Mouse (Mus musculus): Measurements from ENCODE around the gene Cfap157.
A peak's percentile ranks its signal among the peaks of the same experiment; 100 is the strongest.

Cfap157 gene

GRCm38 (mm10) chr2:32787176-32787575 is 2.9 kb upstream of the Cfap157 start:
- DNase-seq (ENCODE audit: low read depth in 1 of 2, low spot score in 2 of 2) = no peak

GRCm38 (mm10) chr2:32781710-32782109 is 2.5 kb downstream of the Cfap157 start:
- DNase-seq (ENCODE audit: low read depth in 1 of 2, low spot score in 2 of 2) = no peak

DNA sequence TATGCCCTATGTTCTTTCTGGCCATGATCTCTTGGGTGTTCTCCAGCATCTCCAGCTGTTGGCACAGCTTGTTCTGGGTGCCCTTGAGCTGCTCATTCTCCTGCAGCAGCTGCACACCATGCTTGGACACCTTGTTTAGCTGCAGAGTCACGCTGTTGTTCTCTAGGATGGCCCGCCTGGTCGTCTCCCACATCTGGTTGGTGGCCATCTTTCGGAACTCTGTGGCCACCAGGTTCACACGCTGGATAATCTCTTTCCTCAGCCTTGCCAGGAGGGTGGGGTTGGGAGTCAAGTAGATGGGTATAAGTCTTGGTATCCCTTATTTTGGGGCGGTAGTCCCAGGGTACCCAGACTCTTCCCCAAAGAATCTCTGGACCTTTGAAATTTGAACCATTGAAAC is 4.5 kb downstream of the Cfap157 start:
- no peak for DNase-seq (ENCODE audit: low read depth in 1 of 2, low spot score in 2 of 2)

GRCm38 (mm10) chr2:32779131-32779530 is 5.1 kb downstream of the Cfap157 start:
- DNase-seq (ENCODE audit: low read depth in 1 of 2, low spot score in 2 of 2) = peak; percentile 12 to 34

DNA sequence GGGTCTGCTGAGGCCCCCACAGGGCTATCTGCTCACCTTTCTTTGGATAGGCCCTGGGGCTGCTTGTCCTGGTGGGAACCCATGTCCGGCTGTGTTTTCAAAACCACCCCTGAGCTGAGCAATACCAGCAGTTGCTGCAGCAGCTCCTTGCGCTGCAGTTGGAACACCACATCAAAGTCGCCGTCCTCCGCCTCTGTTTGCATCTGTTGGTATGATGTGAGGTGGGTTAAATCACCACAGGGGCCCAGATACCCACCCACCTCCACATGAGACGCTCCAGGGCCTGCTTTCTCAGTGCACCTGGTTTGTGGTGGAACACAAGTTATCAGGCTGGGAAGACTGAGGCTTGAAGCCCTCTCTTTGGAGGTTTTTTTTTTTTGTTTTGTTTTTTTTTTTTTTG is 6.1 kb downstream of the Cfap157 start:
- DNase-seq (ENCODE audit: low read depth in 1 of 2, low spot score in 2 of 2) = no peak

DNA sequence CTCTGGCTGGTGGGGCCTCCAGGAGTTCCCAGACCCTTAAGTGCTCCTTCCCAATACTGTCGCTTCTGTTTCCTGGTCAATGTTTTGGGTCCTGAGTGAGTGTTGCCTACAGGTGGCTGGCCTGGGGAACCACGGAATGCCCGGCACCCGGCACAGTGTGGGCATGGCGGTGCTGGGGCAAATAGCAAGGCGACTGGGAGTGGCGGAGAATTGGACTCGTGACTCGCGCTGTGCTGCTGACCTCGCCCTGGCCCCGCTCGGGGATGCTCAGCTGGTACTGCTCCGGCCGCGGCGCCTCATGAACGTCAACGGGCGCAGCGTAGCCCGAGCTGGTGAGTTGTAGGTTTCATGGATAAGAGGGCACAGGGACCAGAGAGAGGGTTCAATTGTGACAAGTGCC is 8.0 kb downstream of the Cfap157 start:
- DNase-seq (ENCODE audit: low read depth in 1 of 2, low spot score in 2 of 2) = no peak

DNA sequence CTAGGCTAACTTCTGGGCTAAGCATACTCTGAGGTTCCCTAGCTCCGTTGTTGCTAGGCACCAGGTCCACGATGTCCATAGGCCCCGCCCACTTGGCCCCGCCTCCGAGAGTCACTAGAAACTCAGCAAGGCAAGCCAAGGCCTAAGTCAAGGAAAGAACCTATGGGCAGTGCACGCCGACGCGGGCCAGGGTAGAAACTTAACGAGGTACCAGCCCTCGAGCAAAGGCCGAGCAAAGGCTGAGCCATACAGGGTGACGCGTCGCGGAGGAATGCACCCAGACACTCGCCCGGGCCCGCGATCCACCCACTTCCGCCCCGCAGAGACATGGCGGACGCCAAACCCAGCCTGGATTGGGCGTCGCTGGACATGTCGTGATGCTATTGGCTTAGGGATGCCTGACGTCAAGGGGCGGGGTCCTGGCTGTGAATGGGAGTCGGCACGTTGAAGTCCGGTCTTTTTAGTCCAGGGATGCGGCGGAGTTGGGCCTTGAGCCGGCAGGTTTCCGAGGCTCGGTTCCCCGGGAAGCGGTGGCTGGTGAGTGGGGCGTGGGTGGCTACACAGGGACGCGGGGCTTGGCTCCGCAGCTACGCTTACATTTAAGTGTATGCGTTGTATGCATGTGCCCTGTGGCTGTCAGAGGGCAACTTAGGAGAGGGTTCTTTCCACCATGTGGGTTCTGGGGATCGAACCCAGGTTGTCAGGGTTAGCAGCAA is 8.7 kb downstream of the Cfap157 start, which contains the start of the genes Ttc16 and Ptrh1:
Gene Ttc16, minus strand, starts transcription at position 275 of the 716 bp plus-strand sequence.
Gene Ptrh1, plus strand, starts transcription at position 428 of the 716 bp plus-strand sequence.
- DNase-seq (ENCODE audit: low read depth in 1 of 2, low spot score in 2 of 2) = peak; percentile 94 to 98

GRCm38 (mm10) chr2:32772626-32773279 is 11.5 kb downstream of the Cfap157 start:
- DNase-seq (ENCODE audit: low read depth in 1 of 2, low spot score in 2 of 2) = no peak

- DNase-seq (ENCODE audit: low read depth in 1 of 2, low spot score in 2 of 2) = no peak
Observed at GRCm38 (mm10) chr2:32771886-32772285, 12.3 kb downstream of the Cfap157 start.

GRCm38 (mm10) chr2:32769327-32770085 is 14.7 kb downstream of the Cfap157 start:
- no peak for DNase-seq (ENCODE audit: low read depth in 1 of 2, low spot score in 2 of 2)

- DNase-seq (ENCODE audit: low read depth in 1 of 2, low spot score in 2 of 2) = no peak
Observed at GRCm38 (mm10) chr2:32768661-32769285, 15.5 kb downstream of the Cfap157 start.

- DNase-seq (ENCODE audit: low read depth in 1 of 2, low spot score in 2 of 2) = no peak
Observed at GRCm38 (mm10) chr2:32767241-32767640, 17.0 kb downstream of the Cfap157 start.

DNA sequence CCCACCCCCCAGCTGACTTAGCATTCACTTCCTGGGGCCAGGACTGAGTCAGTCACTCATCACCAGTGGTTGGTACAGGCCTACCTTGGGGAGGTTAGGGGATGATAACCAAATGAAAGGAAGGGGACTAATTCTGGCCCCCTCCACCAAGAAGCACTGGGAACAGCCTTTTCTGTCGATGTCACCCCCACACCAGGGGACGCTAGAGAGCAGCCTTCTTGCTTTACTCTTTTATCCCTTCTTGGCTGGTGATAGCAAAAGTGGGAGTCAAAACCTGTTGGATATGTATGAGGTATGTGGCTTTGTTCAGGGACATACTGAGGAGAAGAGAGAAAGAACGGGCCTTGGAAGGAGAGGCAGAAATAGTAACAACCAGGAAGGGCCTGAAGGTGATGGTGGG is 20.9 kb downstream of the Cfap157 start:
- DNase-seq (ENCODE audit: low read depth in 1 of 2, low spot score in 2 of 2) = no peak

GRCm38 (mm10) chr2:32761859-32762258 is 22.4 kb downstream of the Cfap157 start:
- DNase-seq (ENCODE audit: low read depth in 1 of 2, low spot score in 2 of 2) = no peak

GRCm38 (mm10) chr2:32761361-32761760 is 22.9 kb downstream of the Cfap157 start:
- DNase-seq (ENCODE audit: low read depth in 1 of 2, low spot score in 2 of 2) = no peak

DNA sequence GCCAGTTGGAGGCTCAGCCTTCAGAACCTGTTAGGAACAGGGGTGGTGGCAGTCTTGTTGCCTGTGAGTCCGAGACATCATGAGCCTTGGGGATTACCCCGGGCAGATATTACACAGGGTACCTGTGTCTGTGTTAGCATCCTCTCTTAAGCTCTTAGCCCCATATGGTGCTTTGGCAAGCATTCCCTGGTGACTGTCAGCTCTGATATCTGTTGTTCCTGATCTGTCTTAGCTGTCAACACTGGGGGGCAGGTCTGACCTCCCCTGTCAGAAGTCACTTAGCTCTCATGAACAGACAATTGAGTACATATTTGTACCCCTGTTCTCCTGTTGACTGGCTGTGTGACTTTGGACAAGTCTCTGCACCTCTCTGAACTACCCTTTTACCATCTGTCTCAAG is 25.2 kb downstream of the Cfap157 start:
- DNase-seq (ENCODE audit: low read depth in 1 of 2, low spot score in 2 of 2) = no peak

GRCm38 (mm10) chr2:32758503-32758902 is 25.7 kb downstream of the Cfap157 start:
- DNase-seq (ENCODE audit: low read depth in 1 of 2, low spot score in 2 of 2) = no peak

- DNase-seq (ENCODE audit: low read depth in 1 of 2, low spot score in 2 of 2) = peak; percentile 89 to 91
Observed at GRCm38 (mm10) chr2:32757056-32757845, 27.0 kb downstream of the Cfap157 start, which contains the start of gene Tor2a. Tor2a (plus strand) TSS chr2:32757234.

DNA sequence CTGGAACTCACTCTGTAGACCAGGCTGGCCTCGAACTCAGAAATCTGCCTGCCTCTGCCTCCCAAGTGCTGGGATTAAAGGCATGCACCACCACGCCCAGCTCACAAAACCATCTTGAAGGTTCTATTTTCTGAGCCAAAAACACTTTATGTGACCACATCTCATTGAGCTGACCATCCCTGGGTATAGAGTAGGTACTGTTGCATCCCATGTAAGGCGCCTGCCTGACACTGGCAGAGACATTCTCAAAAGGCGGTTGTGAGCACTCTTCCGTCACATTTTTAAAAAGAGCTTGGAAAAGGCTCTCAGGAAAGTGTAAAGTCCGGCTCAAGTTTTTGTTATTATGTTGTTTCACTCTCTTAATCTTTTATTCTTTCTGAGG is 27.6 kb downstream of the Cfap157 start:
- DNase-seq (ENCODE audit: low read depth in 1 of 2, low spot score in 2 of 2) = no peak

DNA sequence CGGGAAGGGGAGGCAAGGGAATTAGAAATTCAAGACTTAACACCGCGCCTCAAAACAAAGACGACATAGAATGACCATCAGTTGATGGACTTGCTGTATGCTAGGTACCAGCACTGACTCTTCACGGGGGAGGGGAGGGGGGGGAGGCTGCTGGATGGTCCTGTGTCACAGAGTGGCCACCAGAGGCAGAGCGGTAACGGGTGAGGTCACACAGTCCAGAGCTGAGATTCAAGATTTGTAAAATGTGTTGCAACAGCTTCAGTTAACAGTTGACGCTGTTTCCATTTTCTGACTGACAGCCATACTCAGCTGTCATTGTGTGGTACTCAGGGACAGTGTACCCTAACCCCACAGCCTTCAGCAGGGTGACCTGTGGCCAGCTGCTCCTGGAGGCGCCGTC is 32.0 kb downstream of the Cfap157 start:
- DNase-seq (ENCODE audit: low read depth in 1 of 2, low spot score in 2 of 2) = no peak

DNA sequence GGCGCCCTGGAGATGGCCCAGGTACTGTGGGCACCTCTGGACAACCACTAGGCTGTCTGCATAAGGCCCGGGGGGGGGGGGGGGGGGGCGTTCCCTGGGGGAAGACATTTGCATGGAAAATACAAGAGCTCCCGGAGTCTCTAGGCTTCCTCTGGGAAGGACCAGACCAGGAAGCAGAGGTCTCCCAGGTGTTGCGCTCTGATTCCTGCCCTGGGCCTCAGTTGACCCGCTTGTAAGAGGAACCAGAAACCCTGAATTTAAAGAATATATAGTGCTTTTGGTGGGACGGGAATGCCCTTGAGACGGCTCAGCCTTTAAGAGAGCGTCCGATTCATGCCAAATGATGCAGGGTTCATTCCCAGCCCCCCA is 32.6 kb downstream of the Cfap157 start:
- DNase-seq (ENCODE audit: low read depth in 1 of 2, low spot score in 2 of 2) = no peak

All from monocyte, adult 2 months (primary cell).